Mouse (Mus musculus) limb, embryonic 11.5 days (tissue): ENCODE measurements around the gene Prox2. TPM values are rescaled to one million over a fixed set of nuclear protein-coding genes. Genes with fewer than 3 reads are reported as not detected.

ENCODE experiments used
- ATAC-seq: fragments of 200-750 bp; cut with Nextera tagmentation; 2 replicates; pipeline ENCODE4 v1.8.0; 2017; ENCODE audit warnings: low read depth; ENCODE audit not compliant: insufficient number of reproducible peaks, low FRiP score, low TSS enrichment
- DNase-seq: peaks from one replicate; pipeline ENCODE4 v3.0.0-alpha.2; 2015; ENCODE audit warnings: low spot score
- H3K27ac ChIP-seq: fragments of 300-500 bp; sonication (generic); replicated peaks from 2 replicates; pipeline ENCODE4 v1.5.1; 2014; ENCODE audit warnings: low read depth, mild to moderate bottlenecking, low read length
- H3K27me3 ChIP-seq: fragments of 300-500 bp; sonication (generic); 2 replicates; pipeline ENCODE4 v1.6.1; 2014; ENCODE audit warnings: mild to moderate bottlenecking, low read length, mixed read lengths; ENCODE audit not compliant: control insufficient read depth, insufficient read depth
- H3K36me3 ChIP-seq: fragments of 300-500 bp; sonication (generic); 2 replicates; pipeline ENCODE4 v1.6.1; 2014; ENCODE audit warnings: mild to moderate bottlenecking, low read length, moderate library complexity, mixed read lengths; ENCODE audit not compliant: control insufficient read depth, insufficient read depth
- H3K4me1 ChIP-seq: fragments of 300-500 bp; sonication (generic); 2 replicates; pipeline ENCODE4 v1.6.1; 2014; ENCODE audit warnings: low read length, mixed read lengths; ENCODE audit not compliant: control insufficient read depth, insufficient read depth
- H3K4me2 ChIP-seq: fragments of 300-500 bp; sonication (generic); 2 replicates; pipeline ENCODE4 v1.6.1; 2014; ENCODE audit warnings: low read depth, mild to moderate bottlenecking, moderate library complexity; ENCODE audit not compliant: severe bottlenecking
- H3K4me3 ChIP-seq: fragments of 300-500 bp; sonication (generic); 2 replicates; pipeline ENCODE4 v1.5.1; 2014; ENCODE audit warnings: low read depth, low read length
- H3K9ac ChIP-seq: fragments of 300-500 bp; sonication (generic); 2 replicates; pipeline ENCODE4 v1.6.1; 2014; ENCODE audit warnings: mild to moderate bottlenecking, low read length
- H3K9me3 ChIP-seq: fragments of 300-500 bp; sonication (generic); 2 replicates; pipeline ENCODE4 v1.6.1; 2016; ENCODE audit warnings: low read length; ENCODE audit not compliant: control insufficient read depth
- WGBS: fragments of 180-500 bp; shearing (Covaris S2); extraction: QIAGEN DNeasy Blood & Tissue Kit; methylation state at CpG from one replicate; pipeline ENCODE4 v1.1.7; 2014; 5-methylcytosine and 5-hydroxymethylcytosine counted together
- polyA plus RNA-seq: library from polyadenylated mRNA; unstranded; fragments of >200 nt; fragmentation: Nextera tagmentation; extraction: Ambion mirVana; gene quantifications from 2 replicates; pipeline ENCODE4 v1.2.1, GENCODE M21; 2014

Prox2 gene
- polyA plus RNA-seq, 1 experiment from 2014 or later, result 3.3 TPM

GRCm38 (mm10) chr12:85109426-85109825, 1.1 kb downstream of the Prox2 start:
- peaks cover 12% of the 10 kb centered on the region for H3K4me1 ChIP-seq
- H3K4me3 ChIP-seq, result no peak overlapping the region
- no peaks in the 10 kb centered on the region for H3K36me3 ChIP-seq
- WGBS, result 44% methylated on average over 4 of the region's 4 CpGs
- H3K9me3 ChIP-seq, result no peaks in the 10 kb centered on the region
- ATAC-seq, result no peak
- H3K27ac ChIP-seq, result no peak overlapping the region
- no peaks in the 10 kb centered on the region for H3K27me3 ChIP-seq
- peak overlapping the region; percentile 76; the same call in 1 of the 2 replicates for H3K4me2 ChIP-seq
- H3K9ac ChIP-seq, result no peak overlapping the region
- no peak for DNase-seq

DNA sequence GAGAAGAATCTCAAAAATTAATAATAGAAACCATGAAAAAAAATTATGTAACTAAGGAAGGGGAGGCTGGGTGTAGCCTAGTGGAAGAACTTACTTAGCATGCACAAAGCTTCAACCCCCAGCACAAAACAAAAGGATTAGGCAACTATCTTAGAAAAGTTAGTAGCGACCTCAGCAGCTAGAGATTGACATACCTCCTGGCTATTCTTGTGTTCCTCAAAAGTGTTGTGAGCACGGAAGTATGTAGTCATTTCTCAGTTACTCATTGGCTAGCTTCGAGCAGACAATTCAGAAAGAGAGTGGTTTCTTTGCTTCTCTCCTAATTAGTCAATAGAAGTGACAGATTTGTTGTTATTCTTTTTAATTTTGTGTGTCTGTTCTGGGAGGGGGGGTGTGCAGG, 1.9 kb downstream of the Prox2 start:
- Histone ChIP-seq H3K27ac (no peak overlapping the region), H3K9me3 (no peaks in the 10 kb centered on the region), H3K4me2 (no peak overlapping the region), H3K36me3 (no peaks in the 10 kb centered on the region), H3K4me3 (no peak overlapping the region), H3K27me3 (no peaks in the 10 kb centered on the region), H3K4me1 (peaks cover 12% of the 10 kb centered on the region), H3K9ac (no peak overlapping the region)
- WGBS, result 65% methylated on average over 3 of the region's 3 CpGs
- DNase-seq (no peak), ATAC-seq (no peak)

- DNase-seq (peak; percentile 48), ATAC-seq (no peak)
- Histone ChIP-seq H3K4me2 (peak overlapping the region; percentile 27; the same call in 1 of the 2 replicates), H3K4me1 (peaks cover 6% of the 10 kb centered on the region; the same call in 1 of the 2 replicates), H3K9ac (no peak overlapping the region), H3K27ac (no peak overlapping the region), H3K9me3 (no peaks in the 10 kb centered on the region), H3K36me3 (no peaks in the 10 kb centered on the region), H3K4me3 (no peak overlapping the region), H3K27me3 (no peaks in the 10 kb centered on the region)
- 1% methylated on average over 8 of the region's 8 CpGs for WGBS
Measured at GRCm38 (mm10) chr12:85106292-85106691, 4.3 kb downstream of the Prox2 start.

- Histone ChIP-seq H3K27me3 (no peaks in the 10 kb centered on the region), H3K4me3 (no peak overlapping the region), H3K9me3 (no peaks in the 10 kb centered on the region), H3K4me2 (no peak overlapping the region), H3K27ac (no peak overlapping the region), H3K36me3 (no peaks in the 10 kb centered on the region), H3K4me1 (peaks cover 5% of the 10 kb centered on the region; the same call in 1 of the 2 replicates), H3K9ac (no peak overlapping the region)
- ATAC-seq, result no peak
- no peak for DNase-seq
- WGBS, result 87% methylated on average over 8 of the region's 8 CpGs
Measured at GRCm38 (mm10) chr12:85104789-85105188, 5.8 kb downstream of the Prox2 start.

DNA sequence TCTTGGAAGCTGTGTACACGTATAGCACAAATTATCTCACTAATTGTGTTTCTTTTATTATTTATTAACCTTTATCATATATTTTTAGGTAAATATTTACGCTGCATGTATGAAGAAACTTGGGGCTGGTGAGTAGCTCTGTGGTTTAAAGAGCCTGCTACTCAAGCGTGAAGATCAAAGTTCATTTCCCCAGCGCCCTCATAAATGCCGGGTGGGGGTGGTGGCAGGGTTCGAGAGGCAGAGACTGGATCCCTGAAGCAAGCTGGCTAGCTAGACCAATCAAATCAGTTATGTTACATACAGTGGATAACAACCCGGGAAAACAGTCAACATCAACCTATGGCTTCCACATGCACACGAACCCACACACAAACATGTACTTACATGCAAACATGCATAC, 7.5 kb downstream of the Prox2 start:
- Histone ChIP-seq H3K27me3 (no peaks in the 10 kb centered on the region), H3K9me3 (no peaks in the 10 kb centered on the region), H3K9ac (no peak overlapping the region), H3K27ac (no peak overlapping the region), H3K4me2 (no peak overlapping the region), H3K4me3 (no peak overlapping the region), H3K36me3 (no peaks in the 10 kb centered on the region), H3K4me1 (no peaks in the 10 kb centered on the region)
- DNase-seq (no peak), ATAC-seq (no peak)
- 69% methylated on average over 8 of the region's 8 CpGs for WGBS

GRCm38 (mm10) chr12:85101521-85102106, 8.9 kb downstream of the Prox2 start:
- Histone ChIP-seq H3K36me3 (no peaks in the 10 kb centered on the region), H3K9me3 (no peaks in the 10 kb centered on the region), H3K9ac (no peak overlapping the region), H3K4me3 (no peak overlapping the region), H3K4me2 (no peak overlapping the region), H3K27me3 (no peaks in the 10 kb centered on the region), H3K27ac (no peak overlapping the region), H3K4me1 (0 out of 2 replicates have a peak, but pooled peaks cover 2% of the 10 kb centered on the region)
- 81% methylated on average over 5 of the region's 5 CpGs for whole genome bisulfite sequencing
- ATAC-seq, result no peak
- DNase-seq, result no peak

DNA sequence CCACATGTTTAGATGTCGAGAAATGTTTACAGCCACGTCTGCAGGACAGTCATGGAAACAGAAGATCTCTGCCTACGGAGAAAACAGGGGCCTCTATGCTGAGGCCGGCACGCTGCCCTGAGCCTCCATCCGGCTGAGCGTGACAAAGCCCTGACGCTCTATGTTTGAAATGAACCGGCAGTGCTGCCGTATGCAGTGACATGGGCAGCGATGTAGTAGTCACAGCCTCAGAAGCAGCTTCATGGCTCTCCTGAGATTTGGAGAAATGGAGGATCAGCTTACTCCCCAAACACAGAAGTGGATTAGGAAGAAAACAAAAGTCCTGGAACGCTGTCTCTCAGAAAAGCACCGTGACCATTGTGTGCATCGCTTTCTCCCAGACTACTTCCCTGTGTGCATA, 9.6 kb downstream of the Prox2 start:
- H3K4me3 ChIP-seq, result no peak overlapping the region
- H3K27me3 ChIP-seq, result no peaks in the 10 kb centered on the region
- WGBS, result 72% methylated on average over 14 of the region's 14 CpGs
- H3K9ac ChIP-seq, result no peak overlapping the region
- H3K36me3 ChIP-seq, result no peaks in the 10 kb centered on the region
- ATAC-seq (no peak), DNase-seq (no peak)
- H3K9me3 ChIP-seq, result no peaks in the 10 kb centered on the region
- H3K4me1 ChIP-seq, result peaks cover 6% of the 10 kb centered on the region; the same call in 1 of the 2 replicates
- no peak overlapping the region for H3K4me2 ChIP-seq
- no peak overlapping the region for H3K27ac ChIP-seq

DNA sequence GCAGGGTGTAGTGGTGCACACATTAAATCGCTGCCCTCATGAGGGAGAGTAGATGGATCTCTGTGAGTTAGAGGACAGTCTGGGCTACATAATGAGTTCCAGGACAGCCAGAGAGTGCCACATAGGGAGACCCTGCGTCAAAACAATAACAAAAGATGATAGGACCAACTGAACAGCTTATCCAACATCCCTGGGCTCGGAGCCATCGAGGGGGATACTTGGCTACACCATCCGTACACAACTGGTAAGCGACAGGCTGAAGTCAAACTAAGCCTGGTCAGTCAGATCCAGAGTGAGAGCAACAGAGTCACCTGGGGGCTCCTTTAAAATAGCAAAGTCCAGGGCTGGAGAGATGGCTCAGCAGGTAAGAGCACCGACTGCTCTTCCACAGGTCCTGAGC, 14.7 kb downstream of the Prox2 start:
- 90% methylated on average over 7 of the region's 7 CpGs for WGBS
- DNase-seq (no peak), ATAC-seq (no peak)
- Histone ChIP-seq H3K9ac (no peak overlapping the region), H3K4me3 (no peak overlapping the region), H3K27me3 (no peaks in the 10 kb centered on the region), H3K27ac (no peak overlapping the region), H3K4me1 (peaks cover 12% of the 10 kb centered on the region), H3K4me2 (no peak overlapping the region), H3K36me3 (no peaks in the 10 kb centered on the region), H3K9me3 (no peaks in the 10 kb centered on the region)

DNA sequence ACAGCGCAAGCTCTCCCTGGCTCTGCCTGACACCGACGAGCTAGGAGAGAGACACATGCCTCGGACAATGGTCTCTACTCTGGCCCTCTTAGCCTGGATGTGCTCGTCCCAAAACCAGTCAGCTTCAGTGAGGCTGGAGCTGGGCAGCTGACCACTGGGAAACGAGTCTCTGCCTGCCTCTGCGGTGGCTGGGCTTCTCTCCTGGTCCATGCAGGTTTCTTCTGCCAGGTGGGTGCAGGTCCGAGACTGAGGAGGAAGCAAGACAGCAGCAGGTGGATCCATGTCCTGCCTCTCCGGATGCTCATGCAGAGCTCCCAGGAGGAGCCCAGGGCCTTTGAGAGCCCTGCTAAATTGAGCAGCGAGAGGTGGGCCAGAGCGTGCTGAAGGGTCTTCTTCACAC, 15.4 kb downstream of the Prox2 start:
- WGBS, result 89% methylated on average over 11 of the region's 11 CpGs
- no peak for ATAC-seq

More for the DNA sequence above, 15.4 kb downstream of the Prox2 start:
- DNase-seq, result no peak
- no peak overlapping the region for H3K27ac ChIP-seq
- no peaks in the 10 kb centered on the region for H3K27me3 ChIP-seq
- H3K4me3 ChIP-seq, result no peak overlapping the region
- no peak overlapping the region for H3K9ac ChIP-seq
- no peaks in the 10 kb centered on the region for H3K9me3 ChIP-seq
- no peak overlapping the region for H3K4me2 ChIP-seq
- peaks cover 12% of the 10 kb centered on the region for H3K4me1 ChIP-seq
- no peaks in the 10 kb centered on the region for H3K36me3 ChIP-seq
